Mouse (Mus musculus): ENCODE results near the gene Olfr896-ps1. TPM values are rescaled to one million over a fixed set of nuclear protein-coding genes. Genes with fewer than 3 reads are reported as not detected.

Olfr896-ps1 gene
- total RNA-seq (2021) = not detected

DNA sequence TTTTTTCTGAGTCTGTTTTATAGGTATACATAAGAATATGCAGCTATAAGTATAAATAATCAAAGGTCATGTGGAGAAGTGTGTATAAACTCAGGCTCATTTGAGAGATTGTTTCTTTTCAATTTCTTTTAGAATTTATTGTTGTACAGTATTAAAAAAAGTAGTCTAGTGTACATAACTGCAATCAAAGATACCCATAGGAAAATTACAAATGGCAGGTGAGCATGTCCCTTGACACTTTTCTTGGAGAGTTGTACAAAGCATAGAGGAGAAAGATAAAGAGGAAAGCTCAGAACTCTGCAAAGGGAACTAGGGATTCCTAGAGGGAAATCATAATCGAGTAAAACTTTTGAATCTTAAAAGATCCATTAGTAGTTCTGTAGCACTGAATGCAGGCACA, at the start of gene Olfr896-ps1:
TSS of gene Olfr896-ps1 (plus strand) at position 301 of the 400 bp plus-strand sequence.
- DNase-seq (ENCODE audit: extremely low spot score in 1 of 2, low spot score in 1 of 2) = no peak

DNA sequence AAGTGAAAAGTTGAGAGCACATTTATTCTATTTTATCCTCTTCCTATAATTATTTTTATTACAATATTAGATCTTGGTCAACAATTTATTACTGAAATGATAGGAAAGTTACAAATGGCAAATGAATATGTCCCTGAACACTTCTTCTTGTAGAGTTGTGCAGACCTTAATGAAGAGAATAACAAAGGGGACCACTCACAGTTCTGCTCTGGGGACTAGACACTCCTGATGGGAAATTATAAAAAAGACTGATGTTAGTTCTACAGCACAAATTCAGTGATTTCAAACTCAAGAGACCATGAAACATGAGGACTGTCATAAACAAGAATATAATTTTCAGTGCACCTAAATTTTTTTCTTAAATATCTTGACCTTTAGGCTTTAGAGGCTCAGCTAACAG, 38.4 kb upstream of the Olfr896-ps1 start, which contains the start of gene Olfr143:
TSS of gene Olfr143 (plus strand) at position 301 of the 400 bp plus-strand sequence.
- DNase-seq (ENCODE audit: extremely low spot score in 1 of 2, low spot score in 1 of 2) = no peak

GRCm38 (mm10) chr9:38267551-38267950, 23.4 kb upstream of the Olfr896-ps1 start, which contains the start of gene Olfr895:
Gene Olfr895 (plus strand): TSS chr9:38267851.
- DNase-seq (ENCODE audit: extremely low spot score in 1 of 2, low spot score in 1 of 2) = no peak

DNA sequence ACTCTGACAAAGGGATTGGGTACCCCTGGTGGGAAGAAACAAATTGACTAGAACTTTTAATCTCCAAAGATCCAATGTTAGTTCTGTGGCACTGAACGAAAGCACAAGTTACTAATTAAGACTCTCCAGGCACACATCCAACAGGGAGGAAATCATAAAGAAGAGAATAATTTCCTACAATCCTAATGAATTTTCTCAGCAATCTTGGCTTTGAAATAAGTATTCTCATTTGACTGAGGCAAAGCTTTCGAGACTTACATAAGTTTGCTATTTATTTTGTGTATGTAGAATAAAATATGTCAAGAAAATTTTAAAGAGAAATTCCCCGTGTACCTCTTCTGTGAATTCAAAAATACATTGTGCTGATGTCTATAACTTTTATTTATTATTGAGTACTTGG, 37.9 kb downstream of the Olfr896-ps1 start, which contains the start of gene Olfr25:
TSS of gene Olfr25 (plus strand) at position 301 of the 400 bp plus-strand sequence.
- no peak for DNase-seq (ENCODE audit: extremely low spot score in 1 of 2, low spot score in 1 of 2)

Other genes starting within 250 kb of the Olfr896-ps1 start
- gene Olfr884, start 244.6 kb upstream of the Olfr896-ps1 start, total RNA-seq (2021) = not detected
- gene Olfr885, start 229.8 kb upstream of the Olfr896-ps1 start, total RNA-seq (2021) = not detected
- not detected for gene Olfr887, start 207.0 kb upstream of the Olfr896-ps1 start, total RNA-seq (2021)
- not detected for gene Olfr888, start 183.0 kb upstream of the Olfr896-ps1 start, total RNA-seq (2021)
- gene Olfr889, start 175.9 kb upstream of the Olfr896-ps1 start, total RNA-seq (2021) = not detected
- gene Olfr890, start 148.6 kb upstream of the Olfr896-ps1 start, total RNA-seq (2021) = not detected
- not detected for gene Olfr891, start 110.3 kb upstream of the Olfr896-ps1 start, total RNA-seq (2021)
- gene Olfr893, start 82.7 kb upstream of the Olfr896-ps1 start, total RNA-seq (2021) = not detected
- not detected for gene Olfr894, start 73.1 kb upstream of the Olfr896-ps1 start, total RNA-seq (2021)
- gene Olfr143, start 38.3 kb upstream of the Olfr896-ps1 start, total RNA-seq (2021) = not detected
- not detected for gene Olfr895, start 23.3 kb upstream of the Olfr896-ps1 start, total RNA-seq (2021)
- not detected for gene Olfr25, start 38.0 kb downstream of the Olfr896-ps1 start, total RNA-seq (2021)
- not detected for gene Olfr898, start 57.3 kb downstream of the Olfr896-ps1 start, total RNA-seq (2021)
- not detected for gene Olfr250, start 75.8 kb downstream of the Olfr896-ps1 start, total RNA-seq (2021)
- not detected for gene Olfr251, start 86.0 kb downstream of the Olfr896-ps1 start, total RNA-seq (2021)
- gene Olfr147, start 110.6 kb downstream of the Olfr896-ps1 start, total RNA-seq (2021) = not detected
- not detected for gene Olfr901, start 138.3 kb downstream of the Olfr896-ps1 start, total RNA-seq (2021)
- gene Olfr902, start 156.5 kb downstream of the Olfr896-ps1 start, total RNA-seq (2021) = not detected
- gene Olfr904, start 172.0 kb downstream of the Olfr896-ps1 start, total RNA-seq (2021) = not detected
- gene Olfr905, start 180.0 kb downstream of the Olfr896-ps1 start, total RNA-seq (2021) = under 1 TPM in 1 of 2 experiments, not detected in 1; 0.07 TPM
- gene Olfr906, start 196.0 kb downstream of the Olfr896-ps1 start, total RNA-seq (2021) = not detected
- not detected for gene Olfr907, start 204.7 kb downstream of the Olfr896-ps1 start, total RNA-seq (2021)
- not detected for gene Olfr911-ps1, start 230.5 kb downstream of the Olfr896-ps1 start, total RNA-seq (2021)
- gene Olfr910, start 246.7 kb downstream of the Olfr896-ps1 start, total RNA-seq (2021) = not detected

Measured in layer of hippocampus, postnatal 25 days (tissue).